Comparison of ENCODE assay signal across 13 mouse cellular contexts in the genomic region with DNA sequence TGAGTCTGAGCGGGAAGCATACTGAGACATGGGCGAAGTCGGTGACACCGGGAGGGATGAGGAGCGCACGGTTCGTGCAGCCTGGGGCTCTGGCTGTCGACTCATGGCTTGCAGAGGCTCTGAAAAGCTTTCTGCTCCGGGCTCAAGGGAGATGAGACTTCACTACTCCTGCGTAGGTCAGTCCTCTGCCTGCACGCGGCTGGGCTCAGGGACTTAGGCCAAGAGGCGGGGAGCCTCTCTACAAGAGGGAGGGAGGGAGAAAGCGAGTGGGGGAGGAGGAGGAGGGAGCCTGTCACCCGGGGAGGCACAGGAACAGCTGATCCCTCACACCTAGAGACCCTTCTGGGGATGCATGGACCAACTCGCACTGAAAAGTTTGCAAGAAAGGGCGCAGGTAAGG. TPM values are rescaled to one million over a fixed set of nuclear protein-coding genes. Genes with fewer than 3 reads are reported as not detected.
DNase-seq lines count a peak whose midpoint lies in the region; ATAC-seq and TF ChIP-seq lines count a peak whose summit lies in the region.
"Had no signal": no experiment of that assay in that cellular context is flagged by ENCODE, and none has a peak within 500 bp of the region (broad histone marks: within the 10 kb centered on the region; RNA-seq: fewer than 3 reads in every experiment).

TSS of gene Tmem233 (minus strand) at position 164 of the 400 bp plus-strand sequence.

- intact Hi-C loops in heart, postnatal 10 days (cut with DNase I): no loop called here

- no peaks in the 10 kb centered on the region for H3K9me3 ChIP-seq in heart, embryonic 11.5 days (replicated peaks; ENCODE audit: control insufficient read depth, low read length)
- no peaks in the 10 kb centered on the region for H3K9me3 ChIP-seq in E14TG2a.4 (ENCODE audit: low read length)
- no peaks in the 10 kb centered on the region for H3K9me3 ChIP-seq in embryonic facial prominence, embryonic 10.5 days
- no peaks in the 10 kb centered on the region for H3K9me3 ChIP-seq in intestine, postnatal 0 days (ENCODE audit: control insufficient read depth)
- no peaks in the 10 kb centered on the region for H3K9me3 ChIP-seq in kidney, embryonic 16.5 days (ENCODE audit: low read length)
- H3K9me3 ChIP-seq: embryonic facial prominence, embryonic 15.5 days had no signal

- no peak within 1 kb of the TSS for H3K4me2 ChIP-seq in heart, embryonic 11.5 days
- no peak within 1 kb of the TSS for H3K4me2 ChIP-seq in intestine, postnatal 0 days (replicated peaks; ENCODE audit: low read depth)
- no peak within 1 kb of the TSS for H3K4me2 ChIP-seq in kidney, embryonic 16.5 days (replicated peaks; ENCODE audit: low read depth, low read length)
- H3K4me2 ChIP-seq: embryonic facial prominence, embryonic 15.5 days had no signal

- H3K4me1 ChIP-seq in heart, embryonic 11.5 days (ENCODE audit: control insufficient read depth, insufficient read depth, low read length): no peaks in the 10 kb centered on the region
- peaks cover 20% of the 10 kb centered on the region for H3K4me1 ChIP-seq in E14TG2a.4 (replicated peaks; ENCODE audit: low read depth, low read length)
- H3K4me1 ChIP-seq in embryonic facial prominence, embryonic 10.5 days: peaks cover 12% of the 10 kb centered on the region
- H3K4me1 ChIP-seq in intestine, postnatal 0 days (replicated peaks; ENCODE audit: control insufficient read depth, insufficient read depth, low read length): no peaks in the 10 kb centered on the region
- H3K4me1 ChIP-seq in kidney, embryonic 16.5 days (ENCODE audit: insufficient read depth, low read length): no peaks in the 10 kb centered on the region; the same call in 1 of the 2 replicates
- H3K4me1 ChIP-seq: embryonic facial prominence, embryonic 15.5 days had no signal

- no peak for TF ChIP-seq CTCF in E14TG2a.4 (conservative IDR thresholded peaks at IDR 0.05; ENCODE audit: low read length)
- TF ChIP-seq CTCF in intestine, postnatal 0 days (IDR thresholded peaks at IDR 0.05; ENCODE audit: low read depth): no peak

- WGBS in heart, embryonic 11.5 days (ENCODE audit: insufficient replicate concordance): 6% methylated on average over 17 of the region's 17 CpGs
- 9% methylated on average over 17 of the region's 17 CpGs for WGBS in embryonic facial prominence, embryonic 10.5 days
- 15% methylated on average over 17 of the region's 17 CpGs for WGBS in intestine, postnatal 0 days
- 8% methylated on average over 17 of the region's 17 CpGs for WGBS in kidney, embryonic 16.5 days

- H3K9ac ChIP-seq in heart, embryonic 11.5 days (ENCODE audit: low read depth, low read length): no peak within 1 kb of the TSS
- H3K9ac ChIP-seq in intestine, postnatal 0 days (ENCODE audit: low read depth, low read length): no peak within 1 kb of the TSS
- H3K9ac ChIP-seq in kidney, embryonic 16.5 days (replicated peaks; ENCODE audit: low read length): no peak within 1 kb of the TSS
- H3K9ac ChIP-seq: embryonic facial prominence, embryonic 15.5 days had no signal

- peaks cover 20% of the 10 kb centered on the region for H3K27me3 ChIP-seq in heart, embryonic 11.5 days (ENCODE audit: control insufficient read depth, insufficient read depth, low read length)
- H3K27me3 ChIP-seq in E14TG2a.4 (ENCODE audit: insufficient read depth, low read length): peaks cover 32% of the 10 kb centered on the region
- H3K27me3 ChIP-seq in embryonic facial prominence, embryonic 10.5 days (replicated peaks; ENCODE audit: low read depth, poor library complexity, severe bottlenecking): peaks cover 39% of the 10 kb centered on the region
- no peaks in the 10 kb centered on the region; the same call in 1 of the 2 replicates for H3K27me3 ChIP-seq in intestine, postnatal 0 days (replicated peaks; ENCODE audit: control insufficient read depth, insufficient read depth, low read length)
- H3K27me3 ChIP-seq in kidney, embryonic 16.5 days (ENCODE audit: insufficient read depth, low read length): peaks cover 20% of the 10 kb centered on the region

- peak; percentile 3 to 6 for DNase-seq in heart, postnatal 10 days
- DNase-seq in embryonic facial prominence, embryonic 10.5 days (ENCODE audit: low spot score): no peak
- peak; percentile 6 for DNase-seq in lung, postnatal 36 days
- DNase-seq: kidney, adult 9 months; right cerebral cortex, postnatal 14 days; thymus, adult 18-20 months had no signal

- no peaks in the 10 kb centered on the region for H3K36me3 ChIP-seq in heart, embryonic 11.5 days (ENCODE audit: control insufficient read depth, insufficient read depth, low read length)
- no peaks in the 10 kb centered on the region for H3K36me3 ChIP-seq in E14TG2a.4 (ENCODE audit: insufficient read depth, low read length)
- no peaks in the 10 kb centered on the region for H3K36me3 ChIP-seq in embryonic facial prominence, embryonic 10.5 days (replicated peaks)
- H3K36me3 ChIP-seq in intestine, postnatal 0 days (ENCODE audit: control insufficient read depth, insufficient read depth): no peaks in the 10 kb centered on the region
- no peaks in the 10 kb centered on the region for H3K36me3 ChIP-seq in kidney, embryonic 16.5 days (ENCODE audit: insufficient read depth, low read length)
- H3K36me3 ChIP-seq: embryonic facial prominence, embryonic 15.5 days had no signal

- H3K27ac ChIP-seq in heart, embryonic 11.5 days (ENCODE audit: low read depth, low read length): no peak within 1 kb of the TSS
- no peak within 1 kb of the TSS for H3K27ac ChIP-seq in embryonic facial prominence, embryonic 10.5 days (replicated peaks)
- H3K27ac ChIP-seq in intestine, postnatal 0 days (ENCODE audit: low read depth, low read length): no peak within 1 kb of the TSS
- no peak within 1 kb of the TSS for H3K27ac ChIP-seq in kidney, embryonic 16.5 days (ENCODE audit: low read length)
- H3K27ac ChIP-seq: embryonic facial prominence, embryonic 15.5 days had no signal

- ATAC-seq in heart, embryonic 11.5 days (replicated peaks; ENCODE audit: insufficient number of reproducible peaks, low FRiP score, low TSS enrichment): no peak
- no peak for ATAC-seq in intestine, postnatal 0 days
- no peak for ATAC-seq in kidney, embryonic 16.5 days (ENCODE audit: low FRiP score, low TSS enrichment)

- no peak within 1 kb of the TSS for H3K4me3 ChIP-seq in heart, embryonic 11.5 days (ENCODE audit: low read depth, low read length)
- H3K4me3 ChIP-seq in E14TG2a.4 (replicated peaks; ENCODE audit: low read length): peak within 1 kb of the TSS; percentile 64
- H3K4me3 ChIP-seq in embryonic facial prominence, embryonic 10.5 days: 0 out of 2 replicates have a peak within 1 kb of the TSS, but pooled peaks have one; percentile 11
- no peak within 1 kb of the TSS for H3K4me3 ChIP-seq in intestine, postnatal 0 days (ENCODE audit: low read depth, low read length)
- no peak within 1 kb of the TSS for H3K4me3 ChIP-seq in kidney, embryonic 16.5 days (ENCODE audit: low read length)
- H3K4me3 ChIP-seq: embryonic facial prominence, embryonic 15.5 days; myocyte had no signal

RNA-seq across cellular contexts. Expression of gene Tmem233, which starts in this region (rescaled TPM):
- not detected for total RNA-seq in heart, postnatal 10 days (2021)
- not detected in 2 replicates for polyA plus RNA-seq in heart, embryonic 11.5 days (2014; fragmentation: Nextera tagmentation; extraction: Ambion mirVana)
- not detected in 2 replicates for polyA plus RNA-seq in embryonic facial prominence, embryonic 10.5 days (2016; fragmentation: Nextera tagmentation; extraction: Ambion mirVana)
- polyA plus RNA-seq in intestine, postnatal 0 days (2015; fragmentation: Nextera tagmentation; extraction: Ambion mirVana): not detected in 2 replicates
- not detected in 2 replicates for polyA plus RNA-seq in kidney, embryonic 16.5 days (2015; fragmentation: Nextera tagmentation; extraction: Ambion mirVana)
- polyA plus RNA-seq: embryonic facial prominence, embryonic 15.5 days; liver, embryonic 16.5 days had no signal

Comparison
In these comparisons a context has a peak if more than half of its experiments do, and no peak if none do; other contexts are left out.
1. Peak in DNase-seq in heart, postnatal 10 days; RNA of the gene not detected or under 1 TPM.
2. H3K4me3 ChIP-seq: peak in E14TG2a.4 (single experiment) and embryonic facial prominence, embryonic 10.5 days (single experiment); none in heart, embryonic 11.5 days (single experiment), intestine, postnatal 0 days (single experiment) and kidney, embryonic 16.5 days (single experiment).